Mouse (Mus musculus) heart, embryonic 14.5 days (tissue): ENCODE measurements around the gene 4930435E12Rik. TPM values are rescaled to one million over a fixed set of nuclear protein-coding genes. Genes with fewer than 3 reads are reported as not detected.

ENCODE experiments used
- ATAC-seq: fragments of 200-750 bp; cut with Nextera tagmentation; 2 replicates; pipeline ENCODE4 v1.8.0; 2017; ENCODE audit warnings: low read depth, moderate TSS enrichment; ENCODE audit not compliant: insufficient number of reproducible peaks, insufficient read depth, low FRiP score
- H3K27ac ChIP-seq, 2 experiments: fragments of 200-500 bp in 1 of 2; fragments of 300-500 bp in 1 of 2; sonication (generic) in 1 of 2; replicated peaks in 1 of 2; 2 replicates each; pipeline ENCODE4 v1.5.1; 2012 to 2014; ENCODE audit warnings: low read depth in 2 of 2, low read length in 2 of 2, control low read depth in 1 of 2, mild to moderate bottlenecking in 1 of 2, mixed read lengths in 1 of 2; ENCODE audit not compliant: control insufficient read depth in 1 of 2, insufficient read depth in 1 of 2
- H3K27me3 ChIP-seq: fragments of 300-500 bp; sonication (generic); 2 replicates; pipeline ENCODE4 v1.6.1; 2014; ENCODE audit warnings: mild to moderate bottlenecking, low read length, control low read depth; ENCODE audit not compliant: control insufficient read depth, insufficient read depth
- H3K36me3 ChIP-seq: fragments of 300-500 bp; sonication (generic); 2 replicates; pipeline ENCODE4 v1.6.1; 2014; ENCODE audit warnings: mild to moderate bottlenecking, control low read depth, low read length, mixed read lengths; ENCODE audit not compliant: control insufficient read depth, insufficient read depth
- H3K4me1 ChIP-seq, 2 experiments: fragments of 200-500 bp in 1 of 2; fragments of 300-500 bp in 1 of 2; sonication (generic) in 1 of 2; 2 replicates each; pipeline ENCODE4 v1.6.1; 2012 to 2014; ENCODE audit warnings: low read length in 2 of 2, control low read depth in 1 of 2, mixed read lengths in 1 of 2; ENCODE audit not compliant: control insufficient read depth in 2 of 2, insufficient read depth in 2 of 2
- H3K4me2 ChIP-seq: fragments of 300-500 bp; sonication (generic); 2 replicates; pipeline ENCODE4 v1.6.1; 2014; ENCODE audit warnings: mild to moderate bottlenecking, low read length
- H3K4me3 ChIP-seq, 2 experiments: fragments of 200-500 bp in 1 of 2; fragments of 300-500 bp in 1 of 2; sonication (generic) in 1 of 2; 2 replicates each; pipeline ENCODE4 v1.5.1; 2012 to 2014; ENCODE audit warnings: low read length in 2 of 2, mild to moderate bottlenecking in 2 of 2, control low read depth in 1 of 2, low read depth in 1 of 2, moderate library complexity in 1 of 2; ENCODE audit not compliant: control insufficient read depth in 1 of 2, insufficient read depth in 1 of 2
- H3K9ac ChIP-seq: fragments of 300-500 bp; sonication (generic); 2 replicates; pipeline ENCODE4 v1.6.1; 2014; ENCODE audit warnings: mild to moderate bottlenecking, low read length
- H3K9me3 ChIP-seq: fragments of 300-500 bp; sonication (generic); 2 replicates; pipeline ENCODE4 v1.6.1; 2016; ENCODE audit warnings: low read length, control low read depth; ENCODE audit not compliant: control insufficient read depth
- WGBS: fragments of 180-500 bp; shearing (Covaris S2); extraction: QIAGEN DNeasy Blood & Tissue Kit; methylation state at CpG from one replicate; pipeline ENCODE4 v1.1.7; 2014; 5-methylcytosine and 5-hydroxymethylcytosine counted together
- polyA plus RNA-seq: library from polyadenylated mRNA; unstranded; fragments of >200 nt; fragmentation: Nextera tagmentation; extraction: Ambion mirVana; gene quantifications from 2 replicates; pipeline ENCODE4 v1.2.1, GENCODE M21; 2014

The 4930435E12Rik gene
- polyA plus RNA-seq, 1 experiment from 2014 or later = not detected

DNA sequence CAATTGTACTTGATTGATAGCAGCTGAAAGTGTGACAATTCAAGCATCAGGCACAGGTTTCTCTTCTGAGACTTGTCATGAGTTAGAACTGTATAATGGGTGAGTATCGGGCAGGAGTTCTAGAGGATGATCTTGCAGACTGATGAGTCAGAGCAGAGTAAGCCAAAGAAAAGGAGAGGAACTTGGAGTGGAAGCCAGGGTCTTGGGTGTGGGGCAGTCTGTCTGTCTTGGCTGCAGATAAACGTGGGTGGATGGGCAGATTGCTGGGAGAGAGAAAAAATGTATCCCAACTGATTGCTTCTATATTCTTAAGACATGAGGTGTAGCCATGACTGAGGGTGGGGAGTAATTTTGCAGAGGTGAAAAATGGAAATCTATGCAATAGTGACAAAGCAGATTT, 46.6 kb downstream of the 4930435E12Rik start:
- WGBS = 46% methylated on average over 2 of the region's 2 CpGs
- Histone ChIP-seq H3K4me3 (no peak overlapping the region), H3K27ac (no peak overlapping the region), H3K27me3 (no peaks in the 10 kb centered on the region), H3K9ac (no peak overlapping the region), H3K4me2 (no peak overlapping the region), H3K4me1 (peaks cover 0 to 2% of the 10 kb centered on the region in 2 experiments; a peak in 2 of 4 replicates), H3K9me3 (no peaks in the 10 kb centered on the region), H3K36me3 (no peaks in the 10 kb centered on the region)
- ATAC-seq = no peak

DNA sequence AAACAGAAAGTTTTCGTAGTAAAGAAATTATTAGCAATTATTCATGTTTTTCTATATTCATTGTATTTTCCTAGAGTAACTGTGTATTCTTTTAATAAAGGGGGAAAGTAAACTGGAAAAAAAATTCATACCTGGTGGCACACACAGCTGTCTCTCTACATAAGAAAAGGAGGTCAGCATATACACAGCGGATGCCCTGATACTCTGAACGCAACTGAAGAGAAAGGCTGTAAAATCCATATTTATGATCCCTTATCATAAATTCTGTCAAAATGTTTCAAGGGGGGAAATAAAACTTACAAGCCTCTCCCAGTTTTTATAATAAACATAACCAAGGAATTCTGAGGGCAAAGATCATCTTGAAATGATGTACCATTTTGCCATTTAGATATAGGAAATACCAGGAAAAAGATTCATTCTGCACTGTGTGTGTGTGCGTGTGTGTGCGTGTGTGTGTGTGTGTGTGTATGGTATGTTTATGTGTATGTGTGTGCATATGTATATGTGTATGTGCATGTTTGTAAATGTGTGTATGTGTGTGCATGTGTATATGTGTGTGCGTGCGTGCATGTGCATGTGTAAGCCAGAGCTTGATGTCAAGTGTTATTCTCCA, 47.5 kb downstream of the 4930435E12Rik start:
- ATAC-seq = no peak
- 94% methylated on average over 7 of the region's 7 CpGs for WGBS
- no peak overlapping the region for H3K4me3 ChIP-seq

DNA sequence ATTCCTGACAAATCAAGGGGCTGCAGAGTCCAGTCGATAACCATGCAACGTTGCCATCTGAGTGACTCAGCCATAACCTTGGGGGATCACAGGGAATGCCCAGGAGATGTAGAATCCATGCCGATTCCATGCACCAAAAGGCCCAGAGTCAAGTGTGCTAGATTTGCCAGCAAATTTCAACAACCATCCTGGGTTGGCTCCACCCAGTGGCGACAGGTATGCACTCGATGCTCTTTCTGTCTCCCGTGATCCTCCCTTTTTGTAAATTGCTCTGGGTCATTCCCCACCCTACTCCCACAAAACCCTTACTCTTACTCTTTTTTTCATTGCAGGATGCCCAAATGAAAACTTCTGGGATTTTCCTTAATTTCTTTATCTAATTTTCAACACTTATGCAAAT, 52.2 kb downstream of the 4930435E12Rik start:
- no peak for ATAC-seq
- H3K27me3 ChIP-seq = no peaks in the 10 kb centered on the region
- WGBS = 43% methylated on average over 6 of the region's 6 CpGs
- H3K4me3 ChIP-seq = no peak overlapping the region
- H3K36me3 ChIP-seq = no peaks in the 10 kb centered on the region
- H3K4me2 ChIP-seq = no peak overlapping the region
- no peaks in the 10 kb centered on the region for H3K4me1 ChIP-seq
- no peaks in the 10 kb centered on the region for H3K9me3 ChIP-seq
- H3K9ac ChIP-seq = no peak overlapping the region
- H3K27ac ChIP-seq = no peak overlapping the region

More for the DNA sequence above, 47.5 kb downstream of the 4930435E12Rik start:
- Histone ChIP-seq H3K9me3 (no peaks in the 10 kb centered on the region), H3K27ac (no peak overlapping the region), H3K9ac (no peak overlapping the region), H3K36me3 (no peaks in the 10 kb centered on the region), H3K4me2 (no peak overlapping the region), H3K4me1 (peaks cover 0 to 2% of the 10 kb centered on the region in 2 experiments; a peak in 2 of 4 replicates), H3K27me3 (no peaks in the 10 kb centered on the region)

DNA sequence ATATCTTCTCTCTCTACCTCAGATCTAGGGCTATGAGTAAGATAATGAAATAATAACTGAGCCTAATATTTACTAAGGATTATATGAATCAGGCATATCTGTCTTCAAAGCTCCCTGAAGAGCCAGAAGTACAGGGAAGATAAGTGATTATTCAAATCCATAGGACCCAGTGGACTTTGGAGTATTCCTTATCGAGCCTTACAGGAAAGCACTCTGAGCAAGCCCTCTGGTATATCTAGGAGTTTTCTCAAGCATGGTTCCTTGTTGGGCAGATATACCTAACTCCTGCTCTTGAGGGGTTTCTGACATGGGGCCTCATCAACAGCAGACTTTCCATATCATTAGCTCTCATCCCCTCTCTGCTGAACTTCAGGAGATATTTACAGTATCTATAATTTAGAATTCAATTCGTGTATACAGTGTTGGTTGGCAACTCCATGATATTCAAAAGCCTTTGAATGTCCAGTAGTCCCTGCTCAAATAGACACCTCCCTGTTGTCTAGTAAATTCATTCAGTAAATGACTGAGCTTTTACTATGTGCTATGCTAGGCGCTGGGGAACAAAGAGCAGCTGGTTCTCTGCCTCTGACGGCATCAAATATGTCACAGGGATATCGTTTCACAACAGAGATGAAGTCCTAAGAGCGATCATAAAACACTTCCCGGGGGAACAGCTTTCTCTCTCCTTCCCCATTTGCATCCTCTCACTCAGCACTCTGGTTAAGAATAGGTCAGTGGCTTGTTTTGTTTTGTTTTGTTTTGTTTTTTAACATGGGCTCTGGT, 53.4 kb downstream of the 4930435E12Rik start:
- H3K9ac ChIP-seq = no peak overlapping the region
- no peaks in the 10 kb centered on the region for H3K36me3 ChIP-seq
- H3K27ac ChIP-seq = no peak overlapping the region
- no peak for ATAC-seq
- no peak overlapping the region for H3K4me3 ChIP-seq
- H3K4me2 ChIP-seq = no peak overlapping the region
- H3K4me1 ChIP-seq = no peaks in the 10 kb centered on the region
- no peaks in the 10 kb centered on the region for H3K9me3 ChIP-seq
- no peaks in the 10 kb centered on the region for H3K27me3 ChIP-seq
- WGBS = 66% methylated on average over 7 of the region's 7 CpGs

DNA sequence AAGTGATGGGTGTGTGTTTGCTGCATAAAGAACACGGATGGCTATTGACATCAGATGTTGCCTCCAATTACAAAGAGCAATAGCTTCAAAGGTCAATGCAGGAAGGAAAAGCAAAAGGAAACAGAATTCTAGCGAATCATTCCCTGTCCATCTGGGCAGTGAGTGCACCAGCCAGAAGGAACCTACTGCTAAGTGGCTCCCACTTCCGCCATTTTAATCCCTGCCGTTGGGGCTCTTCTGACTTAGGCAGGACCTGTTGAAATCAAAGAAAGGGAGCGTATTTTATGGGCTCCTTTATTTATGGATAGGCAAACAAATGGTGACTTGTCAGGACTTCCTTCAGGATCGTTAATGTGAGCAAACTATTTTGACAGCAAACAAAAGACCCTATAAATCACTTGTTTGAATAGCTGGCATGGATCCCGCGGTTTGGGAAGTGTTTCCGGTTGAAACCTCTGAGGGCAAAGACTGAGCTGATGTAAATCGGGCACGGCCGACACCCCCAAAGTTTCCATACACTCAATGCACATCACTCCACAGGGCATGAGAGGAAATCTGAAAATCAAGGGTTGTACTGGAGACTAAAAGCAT, 55.5 kb downstream of the 4930435E12Rik start:
- H3K27ac ChIP-seq = no peak overlapping the region; a peak in 1 of 4 replicates
- H3K27me3 ChIP-seq = no peaks in the 10 kb centered on the region
- no peak overlapping the region for H3K4me2 ChIP-seq

DNA sequence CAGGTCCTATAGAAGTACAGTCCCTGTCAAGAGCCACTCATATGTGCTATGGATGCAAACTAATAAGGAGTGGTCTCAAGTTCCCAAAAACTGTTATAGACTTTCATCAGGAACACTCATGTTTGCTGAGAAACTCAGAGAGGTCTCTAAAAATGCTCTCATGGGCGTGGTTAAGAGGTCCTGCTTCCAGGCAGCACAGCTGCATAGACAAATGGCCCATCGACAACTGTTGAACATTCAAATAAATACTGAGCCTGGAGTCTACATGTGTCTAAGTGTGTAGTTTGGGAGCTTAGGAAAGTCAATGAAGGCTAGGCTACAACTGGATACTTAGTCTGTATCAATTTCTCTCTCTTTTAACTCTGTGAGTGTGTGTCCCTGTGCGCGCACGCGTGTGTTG, 57.4 kb downstream of the 4930435E12Rik start:
- 91% methylated on average over 6 of the region's 6 CpGs for WGBS
- no peaks in the 10 kb centered on the region for H3K27me3 ChIP-seq
- no peak overlapping the region for H3K4me3 ChIP-seq
- no peak overlapping the region for H3K4me2 ChIP-seq
- no peak overlapping the region for H3K27ac ChIP-seq
- peaks cover 25% of the 10 kb centered on the region for H3K36me3 ChIP-seq
- ATAC-seq = no peak
- H3K9me3 ChIP-seq = no peaks in the 10 kb centered on the region
- no peak overlapping the region for H3K9ac ChIP-seq
- no peaks in the 10 kb centered on the region for H3K4me1 ChIP-seq

More for the DNA sequence above, 55.5 kb downstream of the 4930435E12Rik start:
- Histone ChIP-seq H3K36me3 (peaks cover 10% of the 10 kb centered on the region), H3K4me1 (no peaks in the 10 kb centered on the region), H3K9ac (no peak overlapping the region), H3K9me3 (no peaks in the 10 kb centered on the region), H3K4me3 (no peak overlapping the region)
- WGBS = 74% methylated on average over 12 of the region's 12 CpGs
- no peak for ATAC-seq

DNA sequence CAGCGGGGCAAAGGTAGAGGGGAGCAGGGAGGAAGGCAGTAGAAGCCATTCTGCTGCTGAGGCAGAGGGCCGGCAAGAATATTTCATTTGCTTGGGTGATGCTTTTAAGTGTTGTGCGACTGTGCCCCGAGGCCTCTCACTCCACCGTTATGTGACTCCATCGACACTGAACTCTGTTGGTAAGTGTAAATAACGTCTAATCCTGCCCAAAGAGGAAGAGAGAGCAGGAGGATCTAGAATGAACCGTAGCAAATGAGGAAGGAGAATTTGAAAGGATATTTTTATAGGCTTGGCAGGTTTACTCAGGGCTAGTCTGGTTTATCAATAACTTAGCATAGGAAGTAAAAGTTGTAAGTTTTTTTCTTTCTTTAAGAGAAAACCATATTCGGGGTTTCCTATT, 59.0 kb downstream of the 4930435E12Rik start:
- no peaks in the 10 kb centered on the region for H3K4me1 ChIP-seq
- H3K27me3 ChIP-seq = no peaks in the 10 kb centered on the region
- ATAC-seq = no peak
- H3K4me2 ChIP-seq = no peak overlapping the region
- peaks cover 30% of the 10 kb centered on the region for H3K36me3 ChIP-seq
- H3K9ac ChIP-seq = no peak overlapping the region
- H3K27ac ChIP-seq = no peak overlapping the region
- no peaks in the 10 kb centered on the region for H3K9me3 ChIP-seq
- 84% methylated on average over 9 of the region's 9 CpGs for WGBS
- no peak overlapping the region for H3K4me3 ChIP-seq
